Mouse (Mus musculus) ovary, adult 2 months (tissue): ENCODE results near the gene Fbxl14. TPM values are rescaled to one million over a fixed set of nuclear protein-coding genes. Genes with fewer than 3 reads are reported as not detected.

Source experiments
- polyA plus RNA-seq: library from polyadenylated mRNA; depleted of rRNA; stranded (reverse); fragments of >200 nt; gene quantifications from 2 replicates; pipeline ENCODE4 v1.2.3, GENCODE M21; 2012; rRNA removed

Fbxl14 gene
- polyA plus RNA-seq: 123 and 131 TPM in 2 replicates

GRCm38 (mm10) chr6:119479343-119479875, at the start of gene Fbxl14:
Fbxl14 (plus strand) TSS chr6:119479668.

Other genes with a start within 250 kb of the Fbxl14 start
- 0.02 and 0.03 TPM in 2 replicates for gene Cacna2d4, start 243.1 kb upstream of the Fbxl14 start, polyA plus RNA-seq
- gene Lrtm2, start 148.9 kb upstream of the Fbxl14 start, polyA plus RNA-seq: 0.36 and 1.1 TPM in 2 replicates
- gene Adipor2, start 62.0 kb upstream of the Fbxl14 start, polyA plus RNA-seq: 56.9 and 61.0 TPM in 2 replicates
- 11.6 and 17.4 TPM in 2 replicates for gene Wnt5b, start 64.7 kb downstream of the Fbxl14 start, polyA plus RNA-seq